Mouse (Mus musculus) CH12.LX (cell line): Measurements from ENCODE around the gene Spata20.

Experiments
- CTCF ChIP-seq, 2 experiments: IDR thresholded peaks in 1 of 2; conservative IDR thresholded peaks in 1 of 2; 2 replicates each; pipeline ENCODE4 v1.5.1; 2011 to 2012; ENCODE audit warnings: low read depth in 2 of 2, low read length in 2 of 2, improper control_type of control experiment in 1 of 2, inconsistent platforms in 1 of 2, mild to moderate bottlenecking in 1 of 2, moderate library complexity in 1 of 2
- EP300 ChIP-seq: IDR thresholded peaks from 2 replicates; pipeline ENCODE4 v1.6.1; 2011; ENCODE audit warnings: low read length, improper control_type of control experiment
- USF2 ChIP-seq: conservative IDR thresholded peaks from 2 replicates; pipeline ENCODE4 v1.6.1; 2011; ENCODE audit warnings: low read depth, low read length, improper control_type of control experiment

DNA sequence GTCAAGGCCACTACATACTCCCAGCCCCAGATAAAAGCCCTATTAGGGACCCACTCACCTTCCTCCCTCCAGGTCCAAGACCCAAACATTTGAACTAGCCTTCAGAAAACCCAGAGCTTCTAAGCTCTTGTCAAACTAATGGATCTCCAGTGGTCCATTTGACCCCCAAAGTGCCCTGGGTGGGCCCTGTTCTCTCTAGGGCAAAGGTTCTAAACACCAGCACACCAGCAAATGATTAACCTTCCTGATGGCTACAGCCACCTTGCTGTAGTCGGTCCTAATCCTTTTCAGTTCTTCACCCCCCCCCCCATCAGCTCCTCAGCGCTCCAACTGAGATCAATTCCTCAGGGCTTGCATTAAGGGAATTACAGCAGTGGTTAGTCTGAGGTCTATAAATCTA, 21.8 kb downstream of the Spata20 start:
- TF ChIP-seq CTCF (conservative IDR thresholded peaks at IDR 0.05 in 1 of 2, IDR thresholded peaks at IDR 0.05 in 1 of 2; ENCODE audit: low read depth in 2 of 2, low read length in 2 of 2) = no peak
- TF ChIP-seq EP300 = no peak
- TF ChIP-seq USF2 = no peak
